Mouse (Mus musculus): ENCODE data around the gene Wasf1. TPM values are rescaled to one million over a fixed set of nuclear protein-coding genes. Genes with fewer than 3 reads are reported as not detected.

Wasf1 gene
- total RNA-seq (2021), result 1 to 10 TPM in 1 of 2 experiments, under 1 TPM in 1; 0.40 to 1.0 TPM
- long read RNA-seq, experiment 1, partial matches to known transcripts, result 0 of 1 reads
- long read RNA-seq, experiment 1, other reads (novel, unspliced or antisense), result 1 of 1 reads
- long read RNA-seq, experiment 2, result 0 reads

DNA sequence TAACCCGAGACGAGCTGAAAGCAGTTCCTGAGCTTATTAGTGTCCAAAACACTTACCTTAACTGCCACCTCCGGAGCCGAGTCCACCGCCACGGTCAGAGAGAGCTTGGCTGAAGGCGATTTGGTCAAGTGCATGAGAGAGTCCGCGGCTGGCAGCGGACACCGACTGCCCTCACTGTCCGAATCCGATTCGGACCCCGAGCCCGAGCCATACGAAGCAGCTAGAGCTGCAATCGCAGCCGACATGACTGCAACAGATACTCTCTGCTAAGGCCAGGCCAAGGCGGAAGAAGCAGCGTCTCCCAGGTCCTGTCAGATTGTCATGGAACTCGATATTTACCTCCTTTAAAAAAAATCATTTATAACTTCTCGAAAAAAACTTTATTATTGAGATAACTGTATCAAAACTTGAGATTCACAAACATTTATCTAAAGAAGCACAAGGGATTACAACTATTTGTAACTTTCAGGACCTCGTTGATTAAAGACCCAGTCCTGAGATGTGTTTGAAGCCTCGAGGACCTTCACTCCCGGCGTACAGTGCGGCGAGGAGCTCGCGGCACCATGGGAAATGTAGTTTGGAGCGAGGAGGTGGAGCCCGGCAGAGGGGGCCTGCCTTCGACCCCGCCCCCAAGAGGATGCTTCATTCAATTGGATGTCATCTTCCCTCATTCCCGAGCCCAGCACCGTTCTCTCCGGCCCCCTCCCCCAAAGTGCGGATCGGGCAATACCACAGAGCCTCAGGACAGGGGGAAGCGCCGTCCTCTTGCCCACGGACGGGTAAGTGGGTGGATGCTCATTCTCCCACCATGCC is at the start of gene Wasf1, which contains the start of gene Cdc40:
TSS of gene Wasf1 (plus strand) at position 645 of the 813 bp plus-strand sequence.
TSS of gene Cdc40 (minus strand) at position 481 of the 813 bp plus-strand sequence.
- peak; percentile 96 to 97 for DNase-seq

DNA sequence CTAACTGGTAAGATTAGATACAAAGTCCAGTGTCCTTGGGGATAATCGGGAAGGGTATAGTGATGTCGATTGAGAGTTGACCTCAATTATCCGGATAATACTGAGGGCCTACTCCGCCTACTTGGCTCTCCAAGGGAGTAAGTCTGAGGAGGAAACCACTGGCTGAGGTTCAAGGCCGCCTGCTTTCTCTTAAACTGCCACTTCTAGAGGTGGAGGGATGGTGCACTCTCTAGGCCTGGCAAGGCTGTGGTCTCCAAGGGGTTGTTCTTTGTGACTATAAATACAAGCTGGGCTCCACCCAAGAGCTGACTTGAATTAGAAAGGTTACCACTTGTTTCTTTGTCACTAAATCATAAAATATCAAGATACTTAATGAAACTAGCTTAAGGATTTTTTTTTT is 43.2 kb upstream of the Wasf1 start:
- DNase-seq, result peak; percentile 29 to 40

DNA sequence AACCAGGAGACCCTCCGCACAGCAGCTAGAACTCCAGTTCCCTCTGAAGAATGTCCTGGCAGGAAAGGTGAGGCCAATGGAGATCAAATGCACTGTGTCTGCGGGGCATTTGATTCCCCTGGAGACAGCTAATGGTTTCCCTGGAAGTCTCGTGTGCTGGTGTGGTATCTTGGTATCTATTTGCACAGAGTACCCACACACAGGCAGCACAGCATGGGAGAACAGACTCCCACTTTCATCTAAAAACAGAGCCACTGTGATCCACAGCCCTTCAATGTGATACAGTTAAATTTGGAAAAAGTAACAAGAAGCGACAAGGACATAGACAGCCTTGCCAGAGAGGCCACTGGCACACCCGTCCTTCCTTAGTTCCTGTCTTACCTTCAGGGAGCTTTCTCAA is 39.4 kb upstream of the Wasf1 start:
- DNase-seq, result no peak

DNA sequence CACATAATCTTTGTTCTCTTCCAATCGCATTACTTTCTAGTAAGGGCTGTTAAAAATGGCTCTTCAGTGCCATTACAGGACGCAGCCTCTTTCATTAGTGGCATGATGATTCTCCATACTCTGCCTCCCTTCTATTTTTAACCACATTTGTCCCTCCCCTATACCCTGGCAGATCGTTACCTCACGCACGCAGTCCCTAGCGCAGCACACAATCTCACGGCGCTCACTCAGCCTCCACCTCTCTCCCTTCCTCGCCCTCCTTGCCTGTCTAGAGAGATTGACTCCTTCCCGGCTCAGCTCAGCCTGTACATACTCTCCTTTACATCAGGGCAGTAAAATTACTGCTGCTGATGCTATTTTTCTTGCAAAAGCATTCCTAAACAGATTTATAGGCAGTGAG is 38.7 kb upstream of the Wasf1 start:
- peak; percentile 12 to 17 for DNase-seq

DNA sequence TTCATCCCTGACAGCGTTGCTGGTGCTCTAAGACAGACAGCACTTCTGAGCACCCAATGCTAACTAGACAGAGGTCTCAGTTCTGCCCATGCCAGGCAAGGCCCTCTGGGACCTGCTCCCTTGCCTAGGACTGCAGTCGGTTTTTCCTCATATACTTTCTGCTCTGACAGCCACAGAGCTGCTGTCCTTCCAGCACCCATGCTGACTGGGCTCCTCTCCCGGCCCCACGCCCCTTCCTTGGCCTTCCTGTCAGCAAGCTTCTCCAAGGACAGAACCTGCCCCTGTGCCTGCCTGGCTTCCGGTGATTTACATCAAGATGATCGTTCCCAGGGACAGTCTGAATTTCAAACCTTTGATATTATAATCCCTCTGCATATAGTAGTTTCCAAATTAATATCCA is 37.6 kb upstream of the Wasf1 start:
- DNase-seq, result peak in 1 of 2 experiments; percentile 12

DNA sequence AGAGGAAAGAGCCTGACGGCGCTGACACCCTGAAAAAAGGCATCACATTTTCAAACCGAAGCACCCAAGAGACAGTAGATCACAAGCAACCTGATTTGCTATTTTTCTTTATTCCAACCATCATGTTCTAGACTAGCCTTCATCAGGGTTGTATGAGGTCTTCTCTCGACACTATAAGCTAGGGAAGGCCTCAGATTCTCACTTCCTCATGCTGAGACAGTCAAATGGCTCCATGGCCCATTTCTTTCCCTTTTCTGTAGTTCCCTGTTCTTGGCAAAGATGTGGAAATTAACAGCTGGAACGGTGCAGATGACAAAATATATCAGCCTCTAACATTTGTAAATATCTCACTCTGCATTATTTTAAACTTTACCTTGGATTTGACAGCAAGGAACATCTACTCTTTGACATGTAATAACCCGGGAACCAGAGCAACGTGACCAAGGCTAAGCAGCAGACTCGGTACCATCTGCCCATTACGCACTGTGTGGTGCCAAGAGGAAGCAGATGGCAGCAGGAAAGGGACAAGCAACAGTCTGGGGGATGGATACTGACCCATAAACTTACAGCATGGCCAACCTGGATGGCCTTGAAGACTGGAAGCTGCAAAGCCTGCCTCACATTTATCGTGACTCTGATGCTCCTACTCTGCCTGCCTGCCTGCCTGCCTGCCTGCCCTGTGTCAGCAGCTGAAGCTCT is 36.0 kb upstream of the Wasf1 start:
- DNase-seq, result peak in 1 of 2 experiments; percentile 13

DNA sequence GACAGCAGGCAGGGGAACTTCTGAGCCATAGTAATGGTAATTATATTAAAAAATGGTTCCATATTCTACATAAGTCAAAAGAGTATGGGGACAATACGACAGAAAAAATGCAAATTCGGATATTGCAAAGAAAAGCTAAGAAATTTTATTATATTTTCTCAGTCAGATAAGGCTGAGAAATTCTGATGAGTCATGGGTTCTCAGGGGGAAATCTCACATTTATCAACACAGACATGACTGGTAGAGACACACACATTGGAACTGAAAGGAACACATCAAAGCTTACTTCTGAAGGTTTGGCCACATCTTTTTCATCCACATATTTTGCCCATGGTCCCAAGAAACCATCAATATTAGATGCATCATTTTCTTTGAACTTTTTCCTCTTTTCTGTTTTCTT is 32.6 kb upstream of the Wasf1 start:
- no peak for DNase-seq

DNA sequence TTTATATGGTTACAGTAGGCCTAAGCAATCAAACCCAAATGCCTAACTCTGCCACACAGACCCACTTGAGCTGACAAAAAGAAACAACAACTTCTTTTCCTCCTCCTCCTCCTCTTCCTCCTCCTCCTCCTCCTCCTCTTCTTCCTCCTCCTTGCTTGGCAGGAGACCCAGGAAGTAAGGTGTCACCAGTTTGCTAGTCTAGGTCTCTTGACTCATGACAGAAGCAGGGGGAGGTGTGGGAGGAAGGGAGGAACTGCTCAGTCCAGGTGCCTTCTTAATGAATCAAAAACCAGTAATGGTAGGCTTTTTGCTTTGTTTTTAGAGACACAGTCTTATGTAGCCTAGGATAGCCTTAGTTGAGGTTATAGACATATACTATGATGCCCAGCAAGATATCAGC is 32.1 kb upstream of the Wasf1 start:
- no peak for DNase-seq

DNA sequence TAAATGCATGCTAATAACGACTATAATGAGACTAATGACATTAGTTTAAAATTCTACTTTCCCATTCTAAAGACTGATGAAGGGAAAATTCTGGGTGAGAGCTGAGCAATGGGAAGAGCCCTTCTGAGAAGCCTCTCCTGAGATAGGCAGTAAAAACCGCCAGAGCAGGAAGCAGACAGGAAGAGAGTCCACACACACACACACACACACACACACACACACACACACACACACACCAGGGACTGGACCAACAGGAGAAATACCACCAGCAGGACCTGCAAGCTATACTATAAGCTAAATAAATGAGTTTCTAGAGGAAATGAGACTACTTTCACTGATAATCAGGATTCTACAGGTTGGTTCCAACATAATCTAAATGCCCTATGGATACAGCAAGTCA is 27.7 kb upstream of the Wasf1 start:
- DNase-seq, result no peak

DNA sequence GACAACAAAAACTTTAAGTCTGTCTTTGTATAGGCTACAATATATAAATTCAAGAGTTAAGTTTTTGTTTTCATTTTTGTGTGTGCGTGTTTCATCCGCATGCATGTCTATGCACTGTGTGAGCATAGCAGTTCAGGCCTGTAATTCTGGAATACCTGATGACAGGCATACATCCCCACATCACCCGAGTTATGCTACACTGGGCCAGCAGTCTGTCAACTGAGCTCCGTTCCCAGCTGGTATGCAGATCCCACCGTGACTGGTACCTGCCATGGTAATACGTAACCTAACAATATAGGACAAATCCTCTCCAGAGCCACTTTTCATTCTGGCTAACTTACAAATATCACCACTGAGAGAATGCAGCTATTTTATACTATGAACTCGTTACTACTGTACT is 26.6 kb upstream of the Wasf1 start:
- DNase-seq, result no peak

DNA sequence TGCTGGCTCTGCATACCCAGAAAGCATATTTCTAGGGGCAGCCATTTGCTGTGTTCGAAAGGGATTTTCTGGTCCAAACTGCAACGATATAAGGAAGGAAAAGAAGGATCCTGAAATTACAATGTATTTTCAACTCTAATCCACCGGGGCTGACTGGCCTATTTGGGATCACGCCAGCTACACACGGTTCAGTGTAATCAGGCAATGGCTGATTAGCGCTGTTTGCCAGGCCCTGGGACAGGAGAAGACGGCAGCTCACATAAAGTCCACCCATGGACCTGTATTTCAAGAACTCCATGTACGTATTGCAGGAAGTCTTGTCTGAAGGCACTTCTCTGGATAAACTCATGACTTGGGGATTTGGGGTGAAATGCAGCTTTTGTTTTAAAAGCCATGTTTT is 25.7 kb upstream of the Wasf1 start:
- peak; percentile 22 to 35 for DNase-seq

DNA sequence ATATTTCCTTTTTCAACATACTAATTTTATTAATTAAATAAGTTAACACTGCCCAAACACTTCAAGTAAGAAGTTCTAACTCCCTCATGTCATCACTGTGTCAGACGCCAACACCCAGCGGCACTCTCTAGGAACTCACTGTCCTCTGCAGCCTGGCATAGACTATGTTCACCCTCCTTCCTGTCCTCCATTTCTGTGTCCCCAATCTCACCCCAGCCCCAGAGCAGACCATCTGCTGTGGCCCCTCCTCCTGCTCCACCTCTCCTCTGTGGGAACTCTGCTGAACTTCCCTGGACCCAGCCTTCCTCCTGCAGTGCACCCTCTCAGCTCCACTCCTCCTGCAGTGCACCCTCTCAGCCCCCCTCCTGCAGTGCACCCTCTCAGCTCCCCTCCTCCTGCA is 15.2 kb upstream of the Wasf1 start:
- peak in 1 of 2 experiments; percentile 32 for DNase-seq

DNA sequence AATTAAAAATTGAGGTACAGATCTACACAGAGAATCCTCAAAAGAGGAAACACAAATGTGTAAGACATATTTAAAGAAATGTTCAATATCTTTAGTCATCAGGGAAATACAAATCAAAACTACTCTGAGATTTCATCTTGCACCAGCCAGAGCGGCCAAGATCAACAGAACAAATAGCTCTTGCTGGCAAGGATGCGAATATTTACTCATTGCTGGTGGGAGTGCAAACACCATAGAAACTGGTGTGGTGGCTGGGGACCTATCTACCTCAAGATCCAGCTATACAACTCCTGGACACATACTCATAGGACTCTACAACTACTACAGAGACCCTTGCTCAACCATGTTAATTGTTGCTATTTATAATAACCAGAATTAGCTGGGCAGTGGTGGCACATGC is 12.0 kb upstream of the Wasf1 start:
- no peak for DNase-seq

DNA sequence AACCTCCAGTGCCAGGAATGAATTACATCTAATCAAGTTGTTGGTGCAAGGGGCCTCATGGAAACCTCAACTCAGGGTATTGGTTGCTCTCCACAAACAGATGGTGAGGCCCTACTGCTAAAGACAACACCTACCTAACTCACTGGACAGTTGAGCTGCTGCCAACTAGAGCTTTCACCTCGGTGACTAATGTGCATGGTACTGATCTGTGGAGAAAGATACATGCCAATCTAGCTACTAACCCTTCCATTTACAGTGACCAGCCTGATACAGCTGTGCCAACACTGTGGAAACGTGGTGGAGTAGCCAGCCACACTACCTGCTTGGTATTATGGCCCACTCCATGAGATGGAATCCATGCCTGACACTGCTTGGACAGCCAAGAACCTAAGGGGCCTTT is 11.2 kb upstream of the Wasf1 start:
- no peak for DNase-seq

DNA sequence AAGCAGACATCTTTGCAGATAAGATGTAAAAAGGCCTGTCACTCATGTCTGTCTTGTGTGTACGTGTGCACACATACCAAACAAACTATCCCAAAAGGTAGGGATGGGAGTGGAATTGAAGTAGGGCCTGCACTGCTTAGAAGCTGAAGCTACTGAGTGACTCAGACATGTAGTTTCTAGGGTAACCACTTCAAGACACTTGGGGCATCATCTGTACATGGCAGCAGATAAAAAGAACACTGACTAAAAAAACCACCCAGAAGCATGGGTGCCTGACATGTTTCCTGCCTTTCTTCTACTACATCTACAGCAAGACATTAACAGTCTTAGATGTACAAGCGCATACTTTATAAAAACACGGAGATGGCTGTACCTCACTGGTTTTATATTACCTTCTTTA is 5.0 kb upstream of the Wasf1 start:
- no peak for DNase-seq

DNA sequence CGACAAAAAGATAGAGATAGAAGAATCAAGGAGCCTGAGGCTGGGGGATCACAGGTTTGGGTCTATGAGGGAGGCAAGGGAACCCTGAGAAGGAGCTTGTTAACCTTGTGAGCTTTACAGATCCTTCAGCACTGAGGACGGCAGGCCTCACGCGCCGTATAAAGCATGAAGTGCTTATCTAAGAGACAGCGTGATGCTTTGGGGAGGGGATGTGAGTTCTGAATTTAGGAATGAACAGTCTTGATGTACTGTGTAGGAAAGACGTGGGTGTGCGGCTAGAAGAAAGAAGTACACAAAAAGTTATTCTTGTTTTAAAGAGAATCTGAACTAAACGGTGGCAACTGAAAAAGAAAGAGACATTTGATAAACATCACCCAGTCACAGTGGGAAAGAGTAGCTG is 3.3 kb upstream of the Wasf1 start:
- DNase-seq, result no peak

DNA sequence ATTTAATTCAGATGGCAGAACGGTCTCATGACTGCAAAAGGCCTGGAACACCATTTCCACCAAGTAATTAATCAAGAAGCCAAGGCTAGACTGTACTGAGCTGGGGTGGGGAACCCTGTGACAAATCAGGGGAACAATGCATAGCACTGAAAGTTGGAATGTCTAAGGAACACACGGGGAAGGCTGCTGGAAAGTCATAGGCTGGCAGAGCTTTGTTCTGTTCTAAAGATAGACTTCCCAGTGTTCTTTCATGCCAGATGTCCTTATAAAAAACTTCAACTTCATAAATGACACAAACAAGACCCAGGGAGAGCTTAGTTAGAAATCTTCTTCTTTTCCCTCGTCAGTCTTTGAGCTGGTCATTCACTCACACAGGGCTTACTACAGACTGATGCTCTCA is 2.0 kb upstream of the Wasf1 start:
- DNase-seq, result peak in 1 of 2 experiments; percentile 8

DNA sequence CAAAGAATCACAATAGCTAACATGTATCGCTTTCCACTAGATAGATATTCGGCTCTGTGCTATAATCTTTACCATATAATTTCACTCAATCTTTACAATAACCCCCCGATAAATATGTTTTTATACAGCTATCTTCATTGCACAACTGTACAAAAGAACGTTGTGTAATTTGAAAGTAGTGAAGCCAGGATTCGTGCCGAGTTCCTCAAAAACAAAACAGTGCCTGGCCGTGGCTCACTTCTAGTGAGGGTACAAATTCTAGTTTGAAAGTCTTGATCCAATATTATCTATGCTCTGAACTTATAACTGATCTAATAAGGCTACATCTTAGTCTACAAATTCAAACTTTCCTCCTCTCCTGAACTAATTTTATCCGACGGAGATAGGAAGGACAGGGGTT is 942 bp upstream of the Wasf1 start:
- DNase-seq, result no peak

DNA sequence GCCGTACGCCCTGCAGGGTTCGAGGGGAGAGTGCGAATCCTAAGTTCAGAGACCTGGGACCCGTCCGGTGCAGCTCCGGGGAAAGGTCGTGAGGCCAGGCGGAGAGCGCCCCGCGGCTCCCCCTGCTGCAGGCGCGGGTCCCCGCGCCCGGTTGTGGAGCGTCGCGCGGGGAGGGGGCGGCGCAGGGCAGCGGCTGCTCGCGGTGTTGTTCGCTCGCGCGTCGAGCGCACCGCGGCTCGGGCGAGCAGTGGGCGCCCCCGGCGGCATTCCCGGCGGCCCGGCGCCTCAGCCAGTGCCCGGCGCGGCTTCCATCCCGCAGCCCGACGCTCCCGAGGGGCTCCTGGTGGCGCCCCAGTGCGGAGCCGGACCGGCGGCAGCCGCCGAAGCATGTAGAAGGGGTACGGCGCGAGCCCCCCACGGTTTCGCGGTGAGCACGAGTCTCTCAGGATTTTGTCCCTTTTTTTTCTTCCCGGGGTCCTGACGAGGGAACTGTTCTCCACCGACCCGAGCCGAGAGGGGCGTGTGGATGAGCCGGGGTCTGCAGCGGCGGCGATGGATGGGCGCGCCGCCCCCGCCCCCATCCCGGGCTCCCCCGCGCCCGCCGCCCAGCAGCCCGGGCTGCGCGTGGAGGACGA is 486 bp downstream of the Wasf1 start:
- no peak for DNase-seq

DNA sequence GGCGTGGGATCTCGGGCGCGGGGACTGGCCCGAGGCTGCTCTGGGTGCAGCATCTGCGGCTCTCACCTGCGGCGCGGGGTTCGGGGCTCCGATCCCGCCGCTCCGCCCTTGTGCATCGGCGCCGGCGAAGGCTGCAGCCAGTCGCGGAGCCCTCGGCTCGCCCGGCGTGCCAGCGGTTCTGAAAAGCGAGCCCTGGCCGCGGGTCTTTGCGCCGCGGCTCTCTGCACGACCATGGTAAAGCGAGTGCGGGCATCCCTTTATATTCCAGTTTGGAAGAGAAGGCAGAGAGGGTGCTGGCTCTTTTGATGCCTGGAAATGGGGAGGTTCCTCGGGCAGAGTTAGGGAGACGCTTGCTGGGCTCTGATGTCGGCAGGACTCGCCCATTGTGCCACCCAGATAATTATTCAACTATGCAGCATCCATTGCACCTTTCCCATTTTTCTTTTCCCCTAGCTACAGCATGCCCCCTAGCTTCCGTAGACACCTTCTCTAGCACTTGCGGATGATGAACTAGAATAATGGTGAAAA is 1.1 kb downstream of the Wasf1 start:
- peak; percentile 21 to 47 for DNase-seq

DNA sequence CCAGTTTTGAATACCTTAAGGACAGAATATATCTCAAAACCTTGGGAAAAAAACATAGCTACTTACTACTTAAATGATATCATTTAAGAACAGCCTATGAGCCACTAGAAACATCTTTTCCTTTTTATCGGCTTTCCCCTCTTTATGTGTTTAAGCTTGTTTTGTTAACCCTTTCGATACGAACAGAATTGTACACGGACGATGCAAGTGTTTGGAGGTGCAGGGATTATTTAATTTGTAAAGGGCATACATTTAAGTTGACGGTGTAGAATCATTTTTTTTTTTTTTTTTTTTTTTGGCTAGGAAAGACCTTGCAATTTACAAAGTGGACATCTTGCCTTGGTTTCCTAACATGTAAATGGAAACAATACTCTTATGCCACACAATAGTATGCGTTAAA is 2.2 kb downstream of the Wasf1 start:
- no peak for DNase-seq

DNA sequence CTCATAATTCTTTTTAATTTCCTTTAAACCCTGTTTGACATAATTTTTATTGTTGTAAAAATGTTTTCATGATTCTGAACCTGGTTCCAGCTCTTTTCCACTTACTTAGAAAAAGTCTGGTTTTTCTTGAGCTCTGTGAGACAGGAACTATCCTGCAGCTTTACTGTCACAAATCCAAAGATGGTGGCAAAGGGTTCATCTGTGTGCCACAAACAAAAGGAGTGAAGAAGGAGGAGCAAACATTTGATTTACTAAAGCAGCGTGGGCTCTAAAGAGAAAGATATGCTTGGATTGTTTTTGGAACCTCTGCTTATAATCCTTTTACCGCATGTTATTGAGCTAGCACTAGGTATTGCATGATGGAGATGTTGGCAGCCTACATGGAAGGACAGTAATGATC is 4.0 kb downstream of the Wasf1 start:
- DNase-seq, result no peak

DNA sequence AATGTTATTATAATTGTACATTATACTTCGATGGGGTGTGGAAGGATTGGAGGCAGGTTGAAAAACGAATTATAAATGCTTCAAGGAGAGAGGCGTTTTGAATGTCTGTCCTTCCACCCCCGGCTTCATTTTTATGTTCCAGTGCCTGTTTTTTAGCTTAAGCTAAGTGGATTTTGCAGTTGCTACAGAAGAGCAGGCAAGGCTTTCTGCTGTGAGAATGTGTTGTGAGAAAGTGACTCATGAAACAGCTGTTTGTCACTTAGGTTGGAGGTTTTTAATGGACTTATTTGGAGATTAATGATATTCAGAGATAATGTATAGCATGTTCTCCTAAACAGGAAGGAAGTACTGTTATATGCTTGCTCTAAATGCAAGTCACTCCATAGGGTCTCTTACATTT is 5.9 kb downstream of the Wasf1 start:
- DNase-seq, result no peak

Data from heart, adult 18-20 months (tissue).